Mouse (Mus musculus): ENCODE measurements around the gene Olfml1. TPM values are rescaled to one million over a fixed set of nuclear protein-coding genes. Genes with fewer than 3 reads are reported as not detected.
A peak's percentile ranks its signal among the peaks of the same experiment; 100 is the strongest.

Olfml1 gene
- polyA plus RNA-seq, 1 experiment = 3.5 TPM

GRCm38 (mm10) chr7:107593904-107594303 is 26.7 kb downstream of the Olfml1 start:
- Histone ChIP-seq H3K27me3 (ENCODE audit: control insufficient read depth, insufficient read depth, low read length) (no peaks in the 10 kb centered on the region), H3K4me3 (ENCODE audit: extremely low read depth, insufficient read depth, insufficient read length) (peak overlapping the region; percentile 70; the same call in 1 of the 2 replicates), H3K4me1 (ENCODE audit: control insufficient read depth, insufficient read depth, insufficient read length) (peaks cover 10% of the 10 kb centered on the region; the same call in 1 of the 2 replicates), H3K36me3 (ENCODE audit: control insufficient read depth, insufficient read depth, low read length) (no peaks in the 10 kb centered on the region), H3K27ac (ENCODE audit: insufficient read depth, low read length) (peak overlapping the region; percentile 93)
- DNase-seq (ENCODE audit: low read depth in 1 of 2, low spot score in 2 of 2) = peak; percentile 55 to 63
- TF ChIP-seq POLR2A (IDR thresholded peaks at IDR 0.05; ENCODE audit: low read depth, low read length) (no peak), CTCF (IDR thresholded peaks at IDR 0.05; ENCODE audit: extremely low read depth, insufficient read depth, insufficient read length, insufficient replicate concordance) (no peak)
- 9% methylated on average over 7 of the region's 7 CpGs for WGBS

- peak; percentile 55 to 56 for DNase-seq (ENCODE audit: low read depth in 1 of 2, low spot score in 2 of 2)
- peak overlapping the region; percentile 70 for H3K4me3 ChIP-seq (ENCODE audit: extremely low read depth, insufficient read depth, insufficient read length)
- H3K4me1 ChIP-seq (ENCODE audit: control insufficient read depth, insufficient read depth, insufficient read length) = peaks cover 10% of the 10 kb centered on the region; the same call in 1 of the 2 replicates
- peak overlapping the region; percentile 93 for H3K27ac ChIP-seq (ENCODE audit: insufficient read depth, low read length)
- whole genome bisulfite sequencing = under 1% methylated on average over 16 of the region's 16 CpGs
- H3K27me3 ChIP-seq (ENCODE audit: control insufficient read depth, insufficient read depth, low read length) = no peaks in the 10 kb centered on the region
- H3K36me3 ChIP-seq (ENCODE audit: control insufficient read depth, insufficient read depth, low read length) = no peaks in the 10 kb centered on the region
- TF ChIP-seq POLR2A (IDR thresholded peaks at IDR 0.05; ENCODE audit: low read depth, low read length) (no peak), CTCF (IDR thresholded peaks at IDR 0.05; ENCODE audit: extremely low read depth, insufficient read depth, insufficient read length, insufficient replicate concordance) (peak; percentile 27; the same call in 1 of the 2 replicates)
Measured at GRCm38 (mm10) chr7:107594325-107594856, 27.1 kb downstream of the Olfml1 start.

GRCm38 (mm10) chr7:107594857-107595402 is 27.7 kb downstream of the Olfml1 start, which contains the start of gene Ppfibp2:
Ppfibp2 (plus strand) TSS chr7:107595207.
- no peaks in the 10 kb centered on the region for H3K36me3 ChIP-seq (ENCODE audit: control insufficient read depth, insufficient read depth, low read length)
- H3K4me3 ChIP-seq (ENCODE audit: extremely low read depth, insufficient read depth, insufficient read length) = peak within 1 kb of the TSS; percentile 70
- TF ChIP-seq CTCF (IDR thresholded peaks at IDR 0.05; ENCODE audit: extremely low read depth, insufficient read depth, insufficient read length, insufficient replicate concordance) (no peak), POLR2A (IDR thresholded peaks at IDR 0.05; ENCODE audit: low read depth, low read length) (no peak)
- 1% methylated on average over 24 of the region's 24 CpGs for WGBS
- DNase-seq (ENCODE audit: low read depth in 1 of 2, low spot score in 2 of 2) = peak; percentile 59 to 94
- H3K27ac ChIP-seq (ENCODE audit: insufficient read depth, low read length) = peak within 1 kb of the TSS; percentile 93
- no peaks in the 10 kb centered on the region for H3K27me3 ChIP-seq (ENCODE audit: control insufficient read depth, insufficient read depth, low read length)
- peaks cover 10% of the 10 kb centered on the region; the same call in 1 of the 2 replicates for H3K4me1 ChIP-seq (ENCODE audit: control insufficient read depth, insufficient read depth, insufficient read length)

GRCm38 (mm10) chr7:107595426-107595825 is 28.2 kb downstream of the Olfml1 start:
- no peak for DNase-seq (ENCODE audit: low read depth in 1 of 2, low spot score in 2 of 2)
- Histone ChIP-seq H3K27ac (ENCODE audit: insufficient read depth, low read length) (peak overlapping the region; percentile 93; the same call in 1 of the 2 replicates), H3K36me3 (ENCODE audit: control insufficient read depth, insufficient read depth, low read length) (no peaks in the 10 kb centered on the region), H3K4me1 (ENCODE audit: control insufficient read depth, insufficient read depth, insufficient read length) (peaks cover 10% of the 10 kb centered on the region; the same call in 1 of the 2 replicates), H3K27me3 (ENCODE audit: control insufficient read depth, insufficient read depth, low read length) (no peaks in the 10 kb centered on the region), H3K4me3 (ENCODE audit: extremely low read depth, insufficient read depth, insufficient read length) (peak overlapping the region; percentile 70)
- WGBS = 18% methylated on average over 13 of the region's 13 CpGs
- TF ChIP-seq POLR2A (IDR thresholded peaks at IDR 0.05; ENCODE audit: low read depth, low read length) = no peak
- TF ChIP-seq CTCF (IDR thresholded peaks at IDR 0.05; ENCODE audit: extremely low read depth, insufficient read depth, insufficient read length, insufficient replicate concordance) = no peak

GRCm38 (mm10) chr7:107596753-107597152 is 29.5 kb downstream of the Olfml1 start:
- TF ChIP-seq CTCF (IDR thresholded peaks at IDR 0.05; ENCODE audit: extremely low read depth, insufficient read depth, insufficient read length, insufficient replicate concordance) (no peak), POLR2A (IDR thresholded peaks at IDR 0.05; ENCODE audit: low read depth, low read length) (no peak)
- H3K27me3 ChIP-seq (ENCODE audit: control insufficient read depth, insufficient read depth, low read length) = no peaks in the 10 kb centered on the region
- no peak overlapping the region for H3K4me3 ChIP-seq (ENCODE audit: extremely low read depth, insufficient read depth, insufficient read length)
- peaks cover 10% of the 10 kb centered on the region; the same call in 1 of the 2 replicates for H3K4me1 ChIP-seq (ENCODE audit: control insufficient read depth, insufficient read depth, insufficient read length)
- no peaks in the 10 kb centered on the region for H3K36me3 ChIP-seq (ENCODE audit: control insufficient read depth, insufficient read depth, low read length)
- DNase-seq (ENCODE audit: low read depth in 1 of 2, low spot score in 2 of 2) = no peak
- no peak overlapping the region for H3K27ac ChIP-seq (ENCODE audit: insufficient read depth, low read length)

GRCm38 (mm10) chr7:107597956-107598355 is 30.7 kb downstream of the Olfml1 start:
- Histone ChIP-seq H3K36me3 (ENCODE audit: control insufficient read depth, insufficient read depth, low read length) (no peaks in the 10 kb centered on the region), H3K4me3 (ENCODE audit: extremely low read depth, insufficient read depth, insufficient read length) (no peak overlapping the region), H3K4me1 (ENCODE audit: control insufficient read depth, insufficient read depth, insufficient read length) (peaks cover 6% of the 10 kb centered on the region; the same call in 1 of the 2 replicates), H3K27me3 (ENCODE audit: control insufficient read depth, insufficient read depth, low read length) (no peaks in the 10 kb centered on the region), H3K27ac (ENCODE audit: insufficient read depth, low read length) (no peak overlapping the region)
- 86% methylated on average over 3 of the region's 3 CpGs for WGBS
- TF ChIP-seq POLR2A (IDR thresholded peaks at IDR 0.05; ENCODE audit: low read depth, low read length) (no peak), CTCF (IDR thresholded peaks at IDR 0.05; ENCODE audit: extremely low read depth, insufficient read depth, insufficient read length, insufficient replicate concordance) (no peak)
- DNase-seq (ENCODE audit: low read depth in 1 of 2, low spot score in 2 of 2) = no peak

GRCm38 (mm10) chr7:107600651-107601050 is 33.4 kb downstream of the Olfml1 start:
- WGBS = 85% methylated on average over 5 of the region's 5 CpGs
- TF ChIP-seq POLR2A (IDR thresholded peaks at IDR 0.05; ENCODE audit: low read depth, low read length) = no peak
- no peak for DNase-seq (ENCODE audit: low read depth in 1 of 2, low spot score in 2 of 2)
- Histone ChIP-seq H3K4me3 (ENCODE audit: extremely low read depth, insufficient read depth, insufficient read length) (no peak overlapping the region), H3K27ac (ENCODE audit: insufficient read depth, low read length) (no peak overlapping the region), H3K27me3 (ENCODE audit: control insufficient read depth, insufficient read depth, low read length) (no peaks in the 10 kb centered on the region), H3K36me3 (ENCODE audit: control insufficient read depth, insufficient read depth, low read length) (no peaks in the 10 kb centered on the region), H3K4me1 (ENCODE audit: control insufficient read depth, insufficient read depth, insufficient read length) (peaks cover 2% of the 10 kb centered on the region; the same call in 1 of the 2 replicates)
